Mouse (Mus musculus) lung, embryonic 14.5 days (tissue): Measurements from ENCODE around the gene Tmem102. TPM values are rescaled to one million over a fixed set of nuclear protein-coding genes. Genes with fewer than 3 reads are reported as not detected.

Experiments
- ATAC-seq: fragments of 200-750 bp; cut with Nextera tagmentation; 2 replicates; pipeline ENCODE4 v1.8.0; 2017; ENCODE audit warnings: mild to moderate bottlenecking, moderate TSS enrichment, moderate library complexity; ENCODE audit not compliant: insufficient read depth
- DNase-seq: peaks from one replicate; pipeline ENCODE4 v3.0.0-alpha.2; 2015
- H3K27ac ChIP-seq: fragments of 300-500 bp; sonication (generic); 2 replicates; pipeline ENCODE4 v1.5.1; 2014; ENCODE audit warnings: low read depth, mild to moderate bottlenecking, moderate library complexity
- H3K27me3 ChIP-seq: fragments of 300-500 bp; sonication (generic); 2 replicates; pipeline ENCODE4 v1.6.1; 2014; ENCODE audit warnings: low read length, control low read depth; ENCODE audit not compliant: insufficient read depth
- H3K36me3 ChIP-seq: fragments of 300-500 bp; sonication (generic); 2 replicates; pipeline ENCODE4 v1.6.1; 2014; ENCODE audit warnings: control low read depth; ENCODE audit not compliant: insufficient read depth
- H3K4me1 ChIP-seq: fragments of 300-500 bp; sonication (generic); 2 replicates; pipeline ENCODE4 v1.6.1; 2014; ENCODE audit warnings: antibody characterized with exemption, control low read depth; ENCODE audit not compliant: insufficient read depth
- H3K4me2 ChIP-seq: fragments of 300-500 bp; sonication (generic); 2 replicates; pipeline ENCODE4 v1.6.1; 2014; ENCODE audit warnings: mild to moderate bottlenecking
- H3K4me3 ChIP-seq: fragments of 300-500 bp; sonication (generic); 2 replicates; pipeline ENCODE4 v1.5.1; 2014; ENCODE audit warnings: low read depth, low read length
- H3K9ac ChIP-seq: fragments of 300-500 bp; sonication (generic); 2 replicates; pipeline ENCODE4 v1.6.1; 2014
- H3K9me3 ChIP-seq: fragments of 300-500 bp; sonication (generic); 2 replicates; pipeline ENCODE4 v1.6.1; 2016; ENCODE audit warnings: low read depth, low read length, control low read depth
- CTCF ChIP-seq: IDR thresholded peaks from 2 replicates; pipeline ENCODE4 v1.5.1; 2016; ENCODE audit warnings: antibody characterized with exemption, low read depth
- WGBS: fragments of 180-500 bp; shearing (Covaris S2); extraction: QIAGEN DNeasy Blood & Tissue Kit; methylation state at CpG from one replicate; pipeline ENCODE4 v1.1.7; 2014; 5-methylcytosine and 5-hydroxymethylcytosine counted together
- polyA plus RNA-seq: library from polyadenylated mRNA; unstranded; fragments of >200 nt; fragmentation: Nextera tagmentation; extraction: Ambion mirVana; gene quantifications from 2 replicates; pipeline ENCODE4 v1.2.1, GENCODE M21; 2014

Gene Tmem102
- polyA plus RNA-seq, 1 experiment from 2014 or later = 5.0 TPM

- Histone ChIP-seq H3K4me1 (peaks cover 20% of the 10 kb centered on the region), H3K9ac (peak overlapping the region; percentile 84), H3K36me3 (0 out of 2 replicates have a peak, but pooled peaks cover 4% of the 10 kb centered on the region), H3K9me3 (no peaks in the 10 kb centered on the region), H3K27me3 (no peaks in the 10 kb centered on the region), H3K4me3 (peak overlapping the region; percentile 54), H3K4me2 (peak overlapping the region; percentile 88), H3K27ac (peak overlapping the region; percentile 99)
- no peak for TF ChIP-seq CTCF
- ATAC-seq (no peak), DNase-seq (no peak)
- WGBS = 37% methylated on average over 9 of the region's 9 CpGs
Observed at GRCm38 (mm10) chr11:69757303-69758089, 47.9 kb downstream of the Tmem102 start.

DNA sequence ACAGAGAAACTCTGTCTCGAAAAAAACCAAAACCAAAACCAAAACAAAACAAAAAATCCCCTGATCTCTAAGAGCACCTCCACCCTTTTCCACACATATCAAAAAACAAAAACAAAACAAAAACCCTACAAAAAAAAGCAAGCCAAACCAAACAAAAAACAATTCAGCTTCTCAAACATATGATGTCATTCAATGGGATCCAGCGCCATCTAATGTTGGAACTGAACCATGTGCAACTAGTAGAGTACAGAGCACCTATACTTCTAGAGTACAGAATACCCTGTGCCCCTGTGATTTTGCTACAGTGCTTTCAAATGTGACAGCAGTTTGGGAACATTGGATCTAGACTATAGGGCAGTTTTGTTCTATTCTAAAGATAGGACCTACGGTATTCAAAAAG lies 50.7 kb downstream of the Tmem102 start:
- ATAC-seq (no peak), DNase-seq (peak; percentile 83)
- no peak overlapping the region; the same call in 1 of the 2 replicates for H3K4me2 ChIP-seq
- WGBS = 40% methylated on average over 3 of the region's 3 CpGs
- H3K4me3 ChIP-seq = no peak overlapping the region
- H3K27ac ChIP-seq = no peak overlapping the region
- no peaks in the 10 kb centered on the region for H3K27me3 ChIP-seq
- H3K9ac ChIP-seq = no peak overlapping the region
- H3K9me3 ChIP-seq = no peaks in the 10 kb centered on the region
- H3K4me1 ChIP-seq = peaks cover 10% of the 10 kb centered on the region
- 0 out of 2 replicates have a peak, but pooled peaks cover 4% of the 10 kb centered on the region for H3K36me3 ChIP-seq
- TF ChIP-seq CTCF = peak; percentile 63

DNA sequence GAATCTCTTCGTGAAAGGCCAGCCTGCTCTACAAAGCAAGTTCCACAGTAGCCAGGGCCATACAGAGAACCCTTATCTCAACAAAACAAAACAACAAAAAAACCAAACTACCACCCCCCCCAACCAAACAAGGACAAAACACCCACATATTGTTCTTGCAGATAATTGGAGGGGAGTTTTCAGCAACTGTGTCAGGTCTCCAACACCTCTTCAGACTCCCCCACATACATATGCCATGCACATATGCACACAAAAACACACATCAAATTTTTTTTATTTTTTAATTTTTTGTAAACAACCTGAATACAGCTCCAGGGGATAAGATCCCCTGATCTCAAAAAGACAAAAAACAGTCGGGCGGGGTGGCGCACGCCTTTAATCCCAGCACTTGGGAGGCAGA lies 51.2 kb downstream of the Tmem102 start:
- Histone ChIP-seq H3K9me3 (no peaks in the 10 kb centered on the region), H3K27ac (no peak overlapping the region), H3K9ac (no peak overlapping the region), H3K4me2 (no peak overlapping the region), H3K27me3 (no peaks in the 10 kb centered on the region), H3K4me1 (peaks cover 8% of the 10 kb centered on the region), H3K4me3 (no peak overlapping the region), H3K36me3 (0 out of 2 replicates have a peak, but pooled peaks cover 7% of the 10 kb centered on the region)
- TF ChIP-seq CTCF = no peak
- ATAC-seq = no peak
- DNase-seq = no peak
- 84% methylated on average over 5 of the region's 5 CpGs for WGBS

Other genes starting within 250 kb of the Tmem102 start
- gene Efnb3, start 245.4 kb downstream of the Tmem102 start, polyA plus RNA-seq = 2.8 and 3.3 TPM in 2 replicates
- gene Wrap53, start 225.4 kb downstream of the Tmem102 start, polyA plus RNA-seq = 27.1 and 33.6 TPM in 2 replicates
- gene Trp53, start 225.3 kb downstream of the Tmem102 start, polyA plus RNA-seq = 178 and 202 TPM in 2 replicates
- 6.9 and 9.8 TPM in 2 replicates for gene Atp1b2, start 199.7 kb downstream of the Tmem102 start, polyA plus RNA-seq
- gene Shbg, start 187.7 kb downstream of the Tmem102 start, polyA plus RNA-seq = not detected in 2 replicates
- 18.0 and 18.3 TPM in 2 replicates for gene Sat2, start 183.6 kb downstream of the Tmem102 start, polyA plus RNA-seq
- 26.8 and 31.2 TPM in 2 replicates for gene Fxr2, start 172.6 kb downstream of the Tmem102 start, polyA plus RNA-seq
- gene Sox15, start 150.3 kb downstream of the Tmem102 start, polyA plus RNA-seq = not detected in 2 replicates
- 29.4 and 32.2 TPM in 2 replicates for gene Mpdu1, start 143.0 kb downstream of the Tmem102 start, polyA plus RNA-seq
- 12.1 and 13.5 TPM in 2 replicates for gene Cd68, start 139.5 kb downstream of the Tmem102 start, polyA plus RNA-seq
- gene Eif4a1, start 133.2 kb downstream of the Tmem102 start, polyA plus RNA-seq = 695 and 712 TPM in 2 replicates
- 78.7 and 95.0 TPM in 2 replicates for gene Senp3, start 123.5 kb downstream of the Tmem102 start, polyA plus RNA-seq
- gene Tnfsf13, start 119.8 kb downstream of the Tmem102 start, polyA plus RNA-seq = 0.64 and 0.93 TPM in 2 replicates
- gene Tnfsf12, start 109.8 kb downstream of the Tmem102 start, polyA plus RNA-seq = 10.0 and 11.6 TPM in 2 replicates
- gene Tnfsfm13, start 109.5 kb downstream of the Tmem102 start, polyA plus RNA-seq = 4.4 and 5.3 TPM in 2 replicates
- gene Polr2a, start 47.0 kb downstream of the Tmem102 start, polyA plus RNA-seq = 50.4 and 50.5 TPM in 2 replicates
- gene Slc35g3, start 43.7 kb downstream of the Tmem102 start, polyA plus RNA-seq = 0.12 and 0.20 TPM in 2 replicates
- gene Zbtb4, start 39.7 kb downstream of the Tmem102 start, polyA plus RNA-seq = 2.5 TPM in 2 replicates
- gene Chrnb1, start 9.7 kb downstream of the Tmem102 start, polyA plus RNA-seq = 12.1 and 14.6 TPM in 2 replicates
- gene Fgf11, start 3.8 kb downstream of the Tmem102 start, polyA plus RNA-seq = 1.6 TPM in 2 replicates
- gene Gm39566, start 9.7 kb upstream of the Tmem102 start, polyA plus RNA-seq = not detected in 2 replicates
- gene Spem2, start 12.8 kb upstream of the Tmem102 start, polyA plus RNA-seq = not detected in 2 replicates
- gene Spem1, start 16.6 kb upstream of the Tmem102 start, polyA plus RNA-seq = not detected in 2 replicates
- 6.6 and 7.8 TPM in 2 replicates for gene Nlgn2, start 32.2 kb upstream of the Tmem102 start, polyA plus RNA-seq
- gene Tmem256, start 32.9 kb upstream of the Tmem102 start, polyA plus RNA-seq = 443 and 457 TPM in 2 replicates
- gene Plscr3, start 40.8 kb upstream of the Tmem102 start, polyA plus RNA-seq = 115 and 118 TPM in 2 replicates
- gene Tnk1, start 53.1 kb upstream of the Tmem102 start, polyA plus RNA-seq = 5.9 and 6.1 TPM in 2 replicates
- not detected in 2 replicates for gene Tmem95, start 72.4 kb upstream of the Tmem102 start, polyA plus RNA-seq
- 6.2 and 7.5 TPM in 2 replicates for gene Kctd11, start 75.8 kb upstream of the Tmem102 start, polyA plus RNA-seq
- 0.38 and 0.83 TPM in 2 replicates for gene Acap1, start 89.9 kb upstream of the Tmem102 start, polyA plus RNA-seq
- gene 2810408A11Rik, start 95.4 kb upstream of the Tmem102 start, polyA plus RNA-seq = 11.3 and 14.1 TPM in 2 replicates
- gene Neurl4, start 95.4 kb upstream of the Tmem102 start, polyA plus RNA-seq = 12.5 and 13.1 TPM in 2 replicates
- gene Gps2, start 108.3 kb upstream of the Tmem102 start, polyA plus RNA-seq = 67.5 and 78.6 TPM in 2 replicates
- gene Eif5a, start 116.3 kb upstream of the Tmem102 start, polyA plus RNA-seq = 1,945 and 2,006 TPM in 2 replicates
- gene Ybx2, start 130.2 kb upstream of the Tmem102 start, polyA plus RNA-seq = 4.7 and 6.1 TPM in 2 replicates
- gene Slc2a4, start 142.6 kb upstream of the Tmem102 start, polyA plus RNA-seq = 14.9 and 19.0 TPM in 2 replicates
- 76.7 and 86.4 TPM in 2 replicates for gene Cldn7, start 159.2 kb upstream of the Tmem102 start, polyA plus RNA-seq
- 25.4 and 28.3 TPM in 2 replicates for gene Ctdnep1, start 175.5 kb upstream of the Tmem102 start, polyA plus RNA-seq
- 108 and 113 TPM in 2 replicates for gene Elp5, start 176.9 kb upstream of the Tmem102 start, polyA plus RNA-seq
- gene Gabarap, start 185.5 kb upstream of the Tmem102 start, polyA plus RNA-seq = 444 and 455 TPM in 2 replicates
- gene Phf23, start 190.2 kb upstream of the Tmem102 start, polyA plus RNA-seq = 41.1 and 42.8 TPM in 2 replicates
- 36.2 and 40.8 TPM in 2 replicates for gene Dvl2, start 195.0 kb upstream of the Tmem102 start, polyA plus RNA-seq
- 57.6 and 58.9 TPM in 2 replicates for gene Acadvl, start 209.8 kb upstream of the Tmem102 start, polyA plus RNA-seq
- gene Dlg4, start 211.3 kb upstream of the Tmem102 start, polyA plus RNA-seq = 5.9 and 7.4 TPM in 2 replicates
- gene Asgr1, start 248.5 kb upstream of the Tmem102 start, polyA plus RNA-seq = not detected in 2 replicates